Mouse (Mus musculus) T-cell, adult 66 days (primary cell): Measurements from ENCODE around the gene Elane. TPM values are rescaled to one million over a fixed set of nuclear protein-coding genes. Genes with fewer than 3 reads are reported as not detected.

Source experiments
- total RNA-seq, 2 experiments: library from RNA; stranded (reverse); gene quantifications; 3 replicates in 1 of 2; 4 replicates in 1 of 2; pipeline ENCODE4 v1.2.4; 2023

Gene Elane
- under 1 TPM in 1 of 2 experiments, not detected in 1; 0.58 TPM for total RNA-seq

GRCm38 (mm10) chr10:79886054-79886453, at the start of gene Elane:
Gene Elane, plus strand, starts transcription at chr10:79886247.

DNA sequence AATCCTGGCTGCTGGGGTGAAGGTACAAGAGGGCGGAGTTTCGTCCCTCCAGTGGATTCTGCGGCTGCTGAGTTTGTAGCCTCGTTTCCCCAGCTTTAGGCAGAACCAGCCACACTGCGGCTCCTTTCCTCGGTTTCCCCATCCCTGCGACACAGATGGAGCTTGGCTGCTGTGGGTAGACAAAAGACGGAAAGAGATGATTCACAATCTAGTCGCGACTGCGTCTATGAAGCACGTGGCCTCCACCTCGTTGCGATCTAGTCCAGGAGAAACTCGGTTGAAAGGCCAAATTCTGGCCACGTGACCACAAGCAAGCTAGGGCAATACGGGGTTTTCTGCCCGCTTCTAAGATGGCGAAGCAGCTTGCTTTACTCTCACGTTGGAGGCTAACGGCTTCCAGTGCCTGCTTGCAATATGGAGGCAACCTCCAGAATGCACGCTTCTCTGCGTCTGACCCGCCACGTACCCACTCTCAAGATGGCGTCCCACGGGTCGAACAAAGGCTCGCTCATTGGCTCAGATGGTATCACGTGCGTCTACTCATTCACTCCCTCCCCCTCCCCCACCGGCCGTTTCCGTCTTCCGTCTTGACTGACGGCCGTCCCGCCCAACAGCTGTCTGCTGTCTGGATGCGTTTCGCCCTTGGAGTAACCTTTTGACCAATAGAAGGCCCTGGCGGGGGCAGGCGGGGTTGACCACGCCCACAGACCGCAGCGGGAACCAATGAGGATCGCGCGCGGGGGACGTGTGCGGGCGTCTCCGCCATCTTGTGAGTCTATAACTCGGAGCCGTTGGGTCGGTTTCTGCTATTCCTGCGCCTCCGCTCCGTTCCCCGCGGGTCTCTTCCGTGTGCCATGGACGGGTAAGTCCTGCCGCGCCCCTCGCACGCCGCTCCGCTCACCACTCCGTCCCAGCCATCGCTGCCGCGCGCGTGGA, 31.9 kb upstream of the Elane start, which contains the start of gene Ptbp1:
Ptbp1 (plus strand) TSS at position 568 of the 936 bp plus-strand sequence.

DNA sequence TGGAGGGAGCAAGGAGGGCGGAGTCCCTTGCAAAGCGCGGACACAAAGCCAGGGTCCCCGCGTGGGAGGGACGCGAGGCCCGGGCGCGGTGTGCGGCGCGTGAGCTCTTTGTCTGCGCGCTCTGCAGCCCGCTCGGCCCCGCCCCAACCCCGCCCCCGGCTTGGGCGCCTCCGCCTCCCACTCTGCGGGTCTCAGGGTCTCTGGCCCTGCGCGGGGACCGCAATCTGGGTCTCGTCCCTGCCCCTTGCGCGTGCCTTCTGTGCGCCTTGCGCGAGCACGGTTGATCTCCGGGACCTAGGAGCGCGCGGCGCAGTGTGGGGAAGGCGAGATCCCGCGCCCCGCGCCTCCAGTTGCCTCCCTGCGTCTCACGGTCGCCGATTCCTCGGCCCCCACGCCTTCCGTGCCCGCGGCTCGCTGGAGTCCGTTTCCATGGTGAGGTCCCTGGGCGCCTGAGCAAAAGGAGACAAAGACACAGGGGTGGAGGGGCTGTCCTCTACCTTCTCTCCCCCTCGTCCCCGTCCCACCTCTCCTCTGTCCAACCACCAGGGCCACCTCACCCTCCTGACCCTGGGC, 11.7 kb upstream of the Elane start, which contains the start of the genes Prtn3 and Plppr3:
Prtn3 (plus strand) TSS at position 187 of the 573 bp plus-strand sequence.
Plppr3 (minus strand) TSS at position 345 of the 573 bp plus-strand sequence.

DNA sequence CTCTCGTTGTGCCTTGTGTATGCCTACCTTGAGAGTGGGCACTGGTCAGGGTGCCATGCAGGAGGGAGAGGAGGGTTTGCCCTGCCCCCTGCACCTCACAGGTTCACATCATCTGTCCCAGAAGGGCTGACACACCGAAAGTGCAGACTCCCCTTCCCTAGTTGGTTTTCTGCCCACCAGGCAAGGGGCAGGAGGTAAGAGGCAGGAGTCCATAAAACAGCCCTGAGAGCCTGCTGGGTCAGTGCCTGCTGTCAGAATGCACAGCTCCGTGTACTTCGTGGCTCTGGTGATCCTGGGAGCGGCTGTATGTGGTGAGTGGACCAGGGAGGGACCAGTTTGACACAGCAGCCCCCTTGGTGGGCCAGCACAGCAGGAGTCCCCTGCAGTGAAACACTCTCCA, 4.6 kb downstream of the Elane start, which contains the start of gene Cfd:
Cfd (plus strand) TSS at position 184 of the 400 bp plus-strand sequence.

GRCm38 (mm10) chr10:79908167-79909091, 22.4 kb downstream of the Elane start, which contains the start of gene Med16:
Gene Med16, minus strand, starts transcription at chr10:79908923.

GRCm38 (mm10) chr10:79910556-79910955, 24.5 kb downstream of the Elane start, which contains the start of gene Gm26602:
Gene Gm26602, plus strand, starts transcription at chr10:79910856.

DNA sequence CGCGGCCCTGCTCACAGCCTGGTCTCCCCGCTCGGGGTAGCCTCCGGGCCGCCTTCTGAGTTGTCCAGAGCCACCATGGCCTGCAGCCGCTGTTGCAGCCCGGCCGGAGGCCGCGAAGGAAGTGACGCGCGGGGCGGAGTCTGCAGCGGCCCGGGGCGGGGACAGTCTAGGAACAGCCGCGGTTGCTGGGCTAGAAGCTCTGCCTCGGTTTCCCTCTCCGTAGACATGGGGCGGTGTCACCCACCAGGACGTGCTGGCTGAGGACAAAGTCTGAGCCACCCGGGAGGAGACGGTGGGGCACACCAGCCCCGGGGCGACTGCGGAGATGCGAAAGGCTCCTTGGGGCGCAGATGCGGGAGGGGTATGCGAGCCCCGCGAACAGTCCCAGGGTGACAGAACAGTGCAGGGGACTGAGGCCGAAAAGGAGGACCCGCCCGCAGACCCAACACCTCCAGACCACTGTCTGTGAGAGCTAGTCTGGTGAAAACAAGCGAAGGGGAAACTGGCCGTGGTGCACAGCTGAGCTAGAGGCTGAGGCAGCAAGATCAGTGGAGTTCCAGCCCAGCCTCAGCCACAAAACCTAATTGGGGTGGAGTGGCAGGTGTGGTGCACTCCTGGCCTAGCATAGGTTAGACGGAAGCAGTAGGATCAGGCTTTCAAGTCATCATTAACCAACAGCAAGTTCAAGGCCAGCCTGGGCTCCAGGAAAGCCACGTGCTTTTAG, 30.9 kb downstream of the Elane start, which contains the start of gene Kiss1r:
Kiss1r (plus strand) TSS at position 164 of the 724 bp plus-strand sequence.

GRCm38 (mm10) chr10:79920958-79921535, 35.0 kb downstream of the Elane start, which contains the start of gene R3hdm4:
Gene R3hdm4, minus strand, starts transcription at chr10:79921208.

GRCm38 (mm10) chr10:79926491-79927323, 40.7 kb downstream of the Elane start, which contains the start of gene Arid3a:
Gene Arid3a, plus strand, starts transcription at chr10:79927043.

Other genes with a start within 250 kb of the Elane start
- gene Shc2, start 248.3 kb upstream of the Elane start, total RNA-seq, result not detected
- gene Odf3l2, start 240.5 kb upstream of the Elane start, total RNA-seq, result not detected
- gene Madcam1, start 221.7 kb upstream of the Elane start, total RNA-seq, result not detected
- gene Tpgs1, start 216.9 kb upstream of the Elane start, total RNA-seq, result 10 to 100 TPM; 23.9 to 26.9 TPM
- gene Cdc34, start 204.1 kb upstream of the Elane start, total RNA-seq, result 10 to 100 TPM; 78.2 to 86.5 TPM
- 10 to 100 TPM; 16.9 to 17.0 TPM for gene Gzmm, start 197.2 kb upstream of the Elane start, total RNA-seq
- 100 to 1,000 TPM; 103 to 115 TPM for gene Bsg, start 181.8 kb upstream of the Elane start, total RNA-seq
- gene Hcn2, start 169.6 kb upstream of the Elane start, total RNA-seq, result under 1 TPM; 0.18 to 0.23 TPM
- 10 to 100 TPM; 59.1 to 62.3 TPM for gene Polrmt, start 139.7 kb upstream of the Elane start, total RNA-seq
- gene Fgf22, start 131.2 kb upstream of the Elane start, total RNA-seq, result not detected
- 10 to 100 TPM; 63.3 to 64.6 TPM for gene Rnf126, start 119.3 kb upstream of the Elane start, total RNA-seq
- 1 to 10 TPM in 1 of 2 experiments, under 1 TPM in 1; 0.56 to 1.4 TPM for gene Fstl3, start 109.0 kb upstream of the Elane start, total RNA-seq
- gene Prss57, start 95.3 kb upstream of the Elane start, total RNA-seq, result not detected
- gene Palm, start 92.7 kb upstream of the Elane start, total RNA-seq, result 1 to 10 TPM; 3.0 to 4.1 TPM
- gene Misp, start 65.3 kb upstream of the Elane start, total RNA-seq, result not detected
- 100 to 1,000 TPM; 649 to 687 TPM for gene Ptbp1, start 31.8 kb upstream of the Elane start, total RNA-seq
- not detected for gene Prtn3, start 11.8 kb upstream of the Elane start, total RNA-seq
- not detected for gene Plppr3, start 11.6 kb upstream of the Elane start, total RNA-seq
- gene Cfd, start 4.6 kb downstream of the Elane start, total RNA-seq, result not detected
- 10 to 100 TPM; 62.1 to 71.7 TPM for gene Med16, start 22.7 kb downstream of the Elane start, total RNA-seq
- not detected for gene Gm26602, start 24.6 kb downstream of the Elane start, total RNA-seq
- gene Kiss1r, start 30.7 kb downstream of the Elane start, total RNA-seq, result 1 to 10 TPM in 1 of 2 experiments, under 1 TPM in 1; 0.98 to 1.2 TPM
- gene R3hdm4, start 35.0 kb downstream of the Elane start, total RNA-seq, result 100 to 1,000 TPM in 1 of 2 experiments, 10 to 100 TPM in 1; 99.7 to 103 TPM
- 10 to 100 TPM in 1 of 2 experiments, 1 to 10 TPM in 1; 9.3 to 12.5 TPM for gene Arid3a, start 40.8 kb downstream of the Elane start, total RNA-seq
- 10 to 100 TPM; 54.5 to 63.1 TPM for gene Wdr18, start 73.9 kb downstream of the Elane start, total RNA-seq
- gene Grin3b, start 84.5 kb downstream of the Elane start, total RNA-seq, result under 1 TPM in 1 of 2 experiments, not detected in 1; 0.89 TPM
- 100 to 1,000 TPM; 152 to 155 TPM for gene Tmem259, start 98.1 kb downstream of the Elane start, total RNA-seq
- gene Cnn2, start 102.3 kb downstream of the Elane start, total RNA-seq, result 100 to 1,000 TPM; 509 to 532 TPM
- 10 to 100 TPM; 75.4 to 82.6 TPM for gene Abca7, start 110.2 kb downstream of the Elane start, total RNA-seq
- gene Arhgap45, start 130.4 kb downstream of the Elane start, total RNA-seq, result 100 to 1,000 TPM; 853 to 885 TPM
- 10 to 100 TPM; 71.1 to 85.2 TPM for gene Polr2e, start 153.5 kb downstream of the Elane start, total RNA-seq
- gene Gpx4, start 160.9 kb downstream of the Elane start, total RNA-seq, result 100 to 1,000 TPM; 155 to 180 TPM
- gene Sbno2, start 219.3 kb downstream of the Elane start, total RNA-seq, result 10 to 100 TPM; 97.7 to 98.5 TPM
- gene Stk11, start 229.6 kb downstream of the Elane start, total RNA-seq, result 100 to 1,000 TPM; 136 to 156 TPM